Comparison of ENCODE assay signal across 18 mouse cellular contexts in genomic region chr11:72481952-72482351, GRCm38 (mm10). TPM values are rescaled to one million over a fixed set of nuclear protein-coding genes. Genes with fewer than 3 reads are reported as not detected.
DNase-seq lines count a peak whose midpoint lies in the region; ATAC-seq and TF ChIP-seq lines count a peak whose summit lies in the region.
"Had no signal": no experiment of that assay in that cellular context is flagged by ENCODE, and none has a peak within 500 bp of the region (broad histone marks: within the 10 kb centered on the region; RNA-seq: fewer than 3 reads in every experiment).

No protein-coding gene starts in this region.

- H3K27ac ChIP-seq in layer of hippocampus, adult 2 months, result peak overlapping the region; percentile 43; the same call in 1 of the 2 replicates
- no peak overlapping the region for H3K27ac ChIP-seq in intestine, postnatal 0 days (ENCODE audit: low read depth, low read length)
- peak overlapping the region; percentile 29; the same call in 1 of the 2 replicates for H3K27ac ChIP-seq in olfactory bulb, adult 2 months (ENCODE audit: insufficient read depth, low read depth, low read length)
- H3K27ac ChIP-seq: limb, embryonic 13.5 days; stomach, embryonic 15.5 days had no signal

- 55% methylated on average over 4 of the region's 4 CpGs for WGBS in intestine, postnatal 0 days
- WGBS in olfactory bulb, adult 2 months, result 66% methylated on average over 4 of the region's 4 CpGs

- no peak overlapping the region for H3K4me3 ChIP-seq in layer of hippocampus, adult 2 months
- H3K4me3 ChIP-seq in intestine, postnatal 0 days (ENCODE audit: low read depth, low read length), result no peak overlapping the region
- H3K4me3 ChIP-seq in olfactory bulb, adult 2 months (ENCODE audit: insufficient read depth, low read depth, low read length), result no peak overlapping the region
- H3K4me3 ChIP-seq: limb, embryonic 13.5 days; stomach, embryonic 15.5 days had no signal

- no peak for TF ChIP-seq CTCF in layer of hippocampus, adult 2 months (conservative IDR thresholded peaks at IDR 0.05)
- no peak for TF ChIP-seq CTCF in intestine, postnatal 0 days (IDR thresholded peaks at IDR 0.05; ENCODE audit: low read depth)
- no peak for TF ChIP-seq CTCF in olfactory bulb, adult 2 months (IDR thresholded peaks at IDR 0.05; ENCODE audit: insufficient read depth, low read depth, low read length)

- H3K36me3 ChIP-seq in intestine, postnatal 0 days (ENCODE audit: control insufficient read depth, insufficient read depth), result no peaks in the 10 kb centered on the region
- H3K36me3 ChIP-seq: limb, embryonic 13.5 days; stomach, embryonic 15.5 days had no signal

- no peak for DNase-seq in layer of hippocampus, adult 2 months (ENCODE audit: low spot score in 2 of 2)
- no peak for DNase-seq in layer of hippocampus, postnatal 36 days
- peak; percentile 34 for DNase-seq in c-Kit-positive CD71-positive TER-119-positive erythroid progenitor cells, embryonic 14.5 days (ENCODE audit: low spot score)
- no peak for DNase-seq in lung, postnatal 4 days
- DNase-seq: adrenal gland, postnatal 10 days; cerebellum, adult 11-12 months; gastrocnemius, postnatal 14 days; layer of hippocampus, adult 9-11 months; lung, postnatal 14 days; thymus, postnatal 36 days had no signal

- H3K9ac ChIP-seq in intestine, postnatal 0 days (ENCODE audit: low read depth, low read length), result no peak overlapping the region
- H3K9ac ChIP-seq: limb, embryonic 13.5 days; stomach, embryonic 15.5 days had no signal

- no peak for TF ChIP-seq POLR2A in olfactory bulb, adult 2 months (IDR thresholded peaks at IDR 0.05; ENCODE audit: insufficient read depth, low read depth, low read length)

- ATAC-seq in intestine, postnatal 0 days, result peak; percentile 10; the same call in 1 of the 2 replicates
- ATAC-seq in cerebellum, adult (ENCODE audit: insufficient number of reproducible peaks, low FRiP score, low TSS enrichment), result no peak
- ATAC-seq: forebrain, embryonic 16.5 days had no signal

- no peaks in the 10 kb centered on the region; the same call in 1 of the 2 replicates for H3K4me1 ChIP-seq in intestine, postnatal 0 days (replicated peaks; ENCODE audit: control insufficient read depth, insufficient read depth, low read length)
- peaks cover 53% of the 10 kb centered on the region for H3K4me1 ChIP-seq in olfactory bulb, adult 2 months (ENCODE audit: control insufficient read depth, insufficient read depth, low read length)

- H3K9me3 ChIP-seq in intestine, postnatal 0 days (ENCODE audit: control insufficient read depth), result no peaks in the 10 kb centered on the region
- H3K9me3 ChIP-seq: limb, embryonic 13.5 days; stomach, embryonic 15.5 days had no signal

- 0 out of 2 replicates have a peak overlapping the region, but pooled peaks have one; percentile 17 for H3K4me2 ChIP-seq in intestine, postnatal 0 days (replicated peaks; ENCODE audit: low read depth)
- H3K4me2 ChIP-seq: limb, embryonic 13.5 days; stomach, embryonic 15.5 days had no signal

- H3K27me3 ChIP-seq in intestine, postnatal 0 days (replicated peaks; ENCODE audit: control insufficient read depth, insufficient read depth, low read length), result no peaks in the 10 kb centered on the region
- H3K27me3 ChIP-seq: stomach, embryonic 15.5 days had no signal

RNA-seq across cellular contexts. Expression of gene Spns2, which starts 7.8 kb away (rescaled TPM):
- total RNA-seq in layer of hippocampus, adult 2 months (2021), result 100 to 1,000 TPM; 101 to 105 TPM
- total RNA-seq in layer of hippocampus, postnatal 36 days (2021), result 100 to 1,000 TPM in 1 of 2 experiments, 10 to 100 TPM in 1; 91.4 to 129 TPM
- 19.8 and 20.5 TPM in 2 replicates for polyA plus RNA-seq in intestine, postnatal 0 days (2015; fragmentation: Nextera tagmentation; extraction: Ambion mirVana)
- polyA plus RNA-seq in olfactory bulb, adult 2 months (2012; ENCODE audit: insufficient read depth, insufficient read length, low replicate concordance, missing spikeins), result not detected in 2 replicates

RNA-seq across cellular contexts. Expression of gene Mybbp1a, which starts 40.8 kb away (rescaled TPM):
- 10 to 100 TPM; 55.7 to 56.2 TPM for total RNA-seq in layer of hippocampus, adult 2 months (2021)
- 10 to 100 TPM; 51.3 to 52.2 TPM for total RNA-seq in layer of hippocampus, postnatal 36 days (2021)
- polyA plus RNA-seq in intestine, postnatal 0 days (2015; fragmentation: Nextera tagmentation; extraction: Ambion mirVana), result 37.3 and 40.7 TPM in 2 replicates
- not detected in 2 replicates for polyA plus RNA-seq in olfactory bulb, adult 2 months (2012; ENCODE audit: insufficient read depth, insufficient read length, low replicate concordance, missing spikeins)

RNA-seq across cellular contexts. Expression of gene Ggt6, which starts 46.6 kb away (rescaled TPM):
- not detected for total RNA-seq in layer of hippocampus, adult 2 months (2021)
- not detected for total RNA-seq in layer of hippocampus, postnatal 36 days (2021)
- polyA plus RNA-seq in intestine, postnatal 0 days (2015; fragmentation: Nextera tagmentation; extraction: Ambion mirVana), result 8.1 and 8.6 TPM in 2 replicates
- polyA plus RNA-seq in olfactory bulb, adult 2 months (2012; ENCODE audit: insufficient read depth, insufficient read length, low replicate concordance, missing spikeins), result not detected in 2 replicates
- polyA plus RNA-seq: forebrain, embryonic 16.5 days; midbrain, postnatal 0 days; neural tube, embryonic 14.5 days had no signal
